9 mouse cellular contexts compared by ENCODE assay signal in the genomic region with DNA sequence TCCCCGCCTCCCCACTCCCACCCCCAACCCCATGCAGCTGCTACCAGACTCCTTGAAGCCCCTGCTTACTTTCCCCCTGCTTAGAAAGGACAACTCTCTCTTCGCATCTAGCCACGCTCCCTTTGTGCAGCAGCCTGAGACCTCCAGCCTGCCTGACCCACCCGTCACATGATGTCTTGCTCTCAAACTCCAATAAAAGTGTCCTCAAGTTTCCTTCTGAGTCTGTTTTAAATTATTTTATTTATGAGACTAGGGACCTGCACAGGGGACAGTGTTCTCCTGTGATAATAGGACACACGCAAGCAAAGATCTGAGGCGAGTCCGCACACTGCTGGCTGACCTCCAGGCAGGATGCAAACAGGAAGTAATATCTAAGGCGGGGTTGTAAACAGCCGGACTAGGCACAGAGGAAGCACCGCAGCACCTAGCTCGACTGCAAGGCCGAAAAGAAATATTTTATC. TPM values are rescaled to one million over a fixed set of nuclear protein-coding genes. Genes with fewer than 3 reads are reported as not detected.
DNase-seq lines count a peak whose midpoint lies in the region; ATAC-seq and TF ChIP-seq lines count a peak whose summit lies in the region.
"Had no signal": no experiment of that assay in that cellular context is flagged by ENCODE, and none has a peak within 500 bp of the region (broad histone marks: within the 10 kb centered on the region; RNA-seq: fewer than 3 reads in every experiment).

No protein-coding gene starts in this region.

- H3K4me3 ChIP-seq in left cerebral cortex, adult 2 months = peak overlapping the region; percentile 23; the same call in 1 of the 2 replicates
- H3K4me3 ChIP-seq in forebrain, embryonic 11.5 days (ENCODE audit: low read depth, low read length) = peak overlapping the region; percentile 18; the same call in 1 of the 2 replicates

- H3K9ac ChIP-seq in forebrain, embryonic 11.5 days (ENCODE audit: low read length) = peak overlapping the region; percentile 59

- intact Hi-C loops in left cerebral cortex, adult 2 months (cut with DNase I) = no loop called here
- intact Hi-C loops in heart, postnatal 25 days (cut with DNase I) = loop anchor here (2.0 kb wide), 1 partner anchor 35 kb away; no protein-coding TSS in a partner anchor

- peak overlapping the region; percentile 52 for H3K4me2 ChIP-seq in forebrain, embryonic 11.5 days (ENCODE audit: low read depth, low read length, severe bottlenecking)

- H3K27me3 ChIP-seq in forebrain, embryonic 11.5 days (ENCODE audit: control insufficient read depth, insufficient read depth, low read length) = no peaks in the 10 kb centered on the region
- H3K27me3 ChIP-seq: Patski had no signal

- 0 out of 2 replicates have a peak, but pooled peaks have one; percentile 42 for ATAC-seq in forebrain, embryonic 11.5 days (replicated peaks; ENCODE audit: low FRiP score)
- peak; percentile 94 for ATAC-seq in megakaryocyte progenitor cell, adult 5-6 weeks (replicated peaks; ENCODE audit: poor library complexity)
- ATAC-seq: Patski had no signal

- H3K4me1 ChIP-seq in forebrain, embryonic 11.5 days (replicated peaks; ENCODE audit: control insufficient read depth, insufficient read depth, low read length) = peaks cover 3% of the 10 kb centered on the region; the same call in 1 of the 2 replicates

- H3K36me3 ChIP-seq in forebrain, embryonic 11.5 days (ENCODE audit: control insufficient read depth, insufficient read depth, low read length) = no peaks in the 10 kb centered on the region

- no peak for TF ChIP-seq CTCF in left cerebral cortex, adult 2 months (IDR thresholded peaks at IDR 0.05)

- DNase-seq in left cerebral cortex, adult 2 months (ENCODE audit: extremely low spot score in 1 of 2, low spot score in 2 of 2) = no peak
- no peak for DNase-seq in left cerebral cortex, adult 9 months (ENCODE audit: low spot score in 2 of 2)
- DNase-seq in forebrain, embryonic 11.5 days (ENCODE audit: low spot score) = peak; percentile 59
- DNase-seq in heart, postnatal 25 days (ENCODE audit: low spot score) = peak; percentile 12
- peak; percentile 71 to 79 for DNase-seq in kidney, postnatal 4 days
- DNase-seq in spleen, postnatal 36 days (ENCODE audit: low spot score in 2 of 2) = peak; percentile 43 to 46
- DNase-seq in adipocyte (ENCODE audit: low spot score) = no peak

- WGBS in forebrain, embryonic 11.5 days = 5% methylated on average over 12 of the region's 12 CpGs

- H3K27ac ChIP-seq in left cerebral cortex, adult 2 months = no peak overlapping the region
- peak overlapping the region; percentile 34; the same call in 1 of the 2 replicates for H3K27ac ChIP-seq in forebrain, embryonic 11.5 days (ENCODE audit: low read depth, low read length)

- H3K9me3 ChIP-seq in forebrain, embryonic 11.5 days (ENCODE audit: control insufficient read depth, low read length) = no peaks in the 10 kb centered on the region

RNA-seq across cellular contexts. Expression of gene Tcf12, which starts 58.1 kb away (rescaled TPM):
- total RNA-seq in left cerebral cortex, adult 2 months (2021) = 10 to 100 TPM; 38.9 to 48.0 TPM
- 116 and 127 TPM in 2 replicates for polyA plus RNA-seq in forebrain, embryonic 11.5 days (2014; fragmentation: Nextera tagmentation; extraction: Ambion mirVana)
- 10 to 100 TPM; 30.5 to 38.1 TPM for total RNA-seq in heart, postnatal 25 days (2021)
- total RNA-seq in megakaryocyte progenitor cell, adult 5-6 weeks (2015) = 89.1 and 105 TPM in 2 replicates
- total RNA-seq in megakaryocyte progenitor cell, adult 5-6 weeks (2017) = 36.2 and 49.1 TPM in 2 replicates

Comparison
In these comparisons a context has a peak if more than half of its experiments do, and no peak if none do; other contexts are left out.
1. DNase-seq: peak in forebrain, embryonic 11.5 days (single experiment), heart, postnatal 25 days (single experiment), kidney, postnatal 4 days (2 of 2) and spleen, postnatal 36 days (2 of 2); none in left cerebral cortex, adult 2 months (0 of 2), left cerebral cortex, adult 9 months (0 of 2) and adipocyte (single experiment).